Mouse (Mus musculus) liver, embryonic 13.5 days (tissue): ENCODE data around the gene Tssc4. TPM values are rescaled to one million over a fixed set of nuclear protein-coding genes. Genes with fewer than 3 reads are reported as not detected.

Experiments used
- ATAC-seq: fragments of 200-750 bp; cut with Nextera tagmentation; 2 replicates; pipeline ENCODE4 v1.8.0; 2017; ENCODE audit warnings: low read depth, mild to moderate bottlenecking, moderate number of reproducible peaks, moderate library complexity
- DNase-seq: peaks from one replicate; pipeline ENCODE4 v3.0.0; 2022
- H3K27ac ChIP-seq: fragments of 300-500 bp; sonication (generic); 2 replicates; pipeline ENCODE4 v1.5.1; 2015; ENCODE audit warnings: moderate library complexity, mild to moderate bottlenecking, inconsistent platforms
- H3K27me3 ChIP-seq: fragments of 300-500 bp; sonication (generic); 2 replicates; pipeline ENCODE4 v1.6.1; 2015; ENCODE audit warnings: mild to moderate bottlenecking, inconsistent platforms
- H3K36me3 ChIP-seq: fragments of 300-500 bp; sonication (generic); 2 replicates; pipeline ENCODE4 v1.6.1; 2015; ENCODE audit warnings: mild to moderate bottlenecking, inconsistent platforms
- H3K4me1 ChIP-seq: fragments of 300-500 bp; sonication (generic); replicated peaks from 2 replicates; pipeline ENCODE4 v1.6.1; 2015; ENCODE audit warnings: inconsistent platforms
- H3K4me2 ChIP-seq: fragments of 300-500 bp; sonication (generic); 2 replicates; pipeline ENCODE4 v1.6.1; 2015; ENCODE audit warnings: inconsistent platforms, mild to moderate bottlenecking, moderate library complexity
- H3K4me3 ChIP-seq: fragments of 300-500 bp; sonication (generic); replicated peaks from 2 replicates; pipeline ENCODE4 v1.5.1; 2015; ENCODE audit warnings: mild to moderate bottlenecking, inconsistent platforms
- H3K9ac ChIP-seq: fragments of 300-500 bp; sonication (generic); 2 replicates; pipeline ENCODE4 v1.6.1; 2015; ENCODE audit warnings: mild to moderate bottlenecking, inconsistent platforms
- H3K9me3 ChIP-seq: fragments of 300-500 bp; sonication (generic); replicated peaks from 2 replicates; pipeline ENCODE4 v1.6.1; 2016; ENCODE audit warnings: inconsistent platforms
- WGBS: fragments of 180-500 bp; shearing (Covaris S2); methylation state at CpG from one replicate; pipeline ENCODE4 v1.1.7; 2015; ENCODE audit not compliant: insufficient replicate concordance; 5-methylcytosine and 5-hydroxymethylcytosine counted together
- polyA plus RNA-seq: library from polyadenylated mRNA; unstranded; fragments of >200 nt; fragmentation: Nextera tagmentation; extraction: Ambion mirVana; gene quantifications from 2 replicates; pipeline ENCODE4 v1.2.1, GENCODE M21; 2015

The Tssc4 gene
- polyA plus RNA-seq, 1 experiment from 2014 or later = 45.3 TPM

- Histone ChIP-seq H3K27me3 (no peaks in the 10 kb centered on the region), H3K9me3 (no peaks in the 10 kb centered on the region), H3K9ac (peak overlapping the region; percentile 37), H3K36me3 (peaks cover 11% of the 10 kb centered on the region), H3K4me2 (peak overlapping the region; percentile 95), H3K4me3 (no peak overlapping the region), H3K4me1 (peaks cover 97% of the 10 kb centered on the region), H3K27ac (peak overlapping the region; percentile 74)
- WGBS = 33% methylated on average over 5 of the region's 5 CpGs
- ATAC-seq (no peak), DNase-seq (no peak)
Measured at GRCm38 (mm10) chr7:143057023-143057422, 12.0 kb upstream of the Tssc4 start.

- Histone ChIP-seq H3K4me2 (peak overlapping the region; percentile 51), H3K27ac (peak overlapping the region; percentile 74), H3K4me1 (peaks cover 94% of the 10 kb centered on the region), H3K4me3 (0 out of 2 replicates have a peak overlapping the region, but pooled peaks have one; percentile 3), H3K9ac (peak overlapping the region; percentile 37; the same call in 1 of the 2 replicates), H3K36me3 (peaks cover 18% of the 10 kb centered on the region), H3K9me3 (no peaks in the 10 kb centered on the region), H3K27me3 (no peaks in the 10 kb centered on the region)
- WGBS = 3% methylated on average over 9 of the region's 9 CpGs
- DNase-seq = peak; percentile 46
- peak; percentile 56 for ATAC-seq
Measured at GRCm38 (mm10) chr7:143057667-143058220, 11.3 kb upstream of the Tssc4 start.

GRCm38 (mm10) chr7:143058221-143058697 lies 10.8 kb upstream of the Tssc4 start:
- Histone ChIP-seq H3K36me3 (peaks cover 23% of the 10 kb centered on the region), H3K9ac (peak overlapping the region; percentile 37), H3K27ac (peak overlapping the region; percentile 74), H3K9me3 (no peaks in the 10 kb centered on the region), H3K4me1 (peaks cover 89% of the 10 kb centered on the region), H3K4me2 (peak overlapping the region; percentile 51), H3K4me3 (0 out of 2 replicates have a peak overlapping the region, but pooled peaks have one; percentile 3), H3K27me3 (no peaks in the 10 kb centered on the region)
- no peak for DNase-seq
- peak; percentile 25 for ATAC-seq
- 14% methylated on average over 5 of the region's 5 CpGs for WGBS

DNA sequence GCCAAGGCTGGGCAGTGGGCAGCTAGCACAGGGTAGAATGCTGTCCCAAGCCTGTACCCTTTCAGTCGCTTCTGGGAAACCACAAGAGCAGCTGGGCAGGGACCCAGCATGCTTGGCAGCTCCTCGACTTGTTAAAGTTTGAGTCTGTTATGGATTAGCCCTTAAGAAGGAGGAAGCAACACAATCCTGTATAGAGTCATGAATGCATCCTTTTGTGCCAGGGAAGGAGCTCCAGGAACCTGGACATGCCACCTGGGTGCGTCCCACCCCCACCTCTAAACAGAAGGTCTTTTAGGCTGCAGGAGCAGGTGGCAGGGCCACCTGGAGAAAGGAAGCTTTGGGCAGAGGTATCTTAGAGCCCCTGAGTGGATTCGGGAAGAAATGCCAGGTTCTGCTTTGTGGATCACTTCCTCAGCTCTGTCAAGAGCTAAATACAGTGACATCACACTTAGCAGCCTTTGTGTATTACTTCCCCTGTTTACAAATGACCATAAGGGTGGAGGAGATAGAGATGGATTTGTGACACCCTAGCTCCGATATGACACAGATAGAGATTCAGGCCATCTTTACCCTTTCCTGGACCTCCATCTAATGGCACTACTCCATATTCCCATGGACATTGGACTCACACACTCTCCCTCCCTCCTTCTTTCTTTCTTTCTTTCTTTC lies 9.7 kb upstream of the Tssc4 start:
- H3K27me3 ChIP-seq = no peaks in the 10 kb centered on the region
- H3K9ac ChIP-seq = 0 out of 2 replicates have a peak overlapping the region, but pooled peaks have one; percentile 5
- H3K4me3 ChIP-seq = no peak overlapping the region
- peak overlapping the region; percentile 45 for H3K27ac ChIP-seq
- H3K9me3 ChIP-seq = no peaks in the 10 kb centered on the region
- no peak for DNase-seq
- H3K36me3 ChIP-seq = peaks cover 34% of the 10 kb centered on the region
- 0 out of 2 replicates have a peak overlapping the region, but pooled peaks have one; percentile 51 for H3K4me2 ChIP-seq
- WGBS = 34% methylated on average over 5 of the region's 5 CpGs
- peaks cover 78% of the 10 kb centered on the region for H3K4me1 ChIP-seq
- ATAC-seq = no peak

- Histone ChIP-seq H3K27me3 (no peaks in the 10 kb centered on the region), H3K4me1 (peaks cover 45% of the 10 kb centered on the region), H3K27ac (no peak overlapping the region), H3K36me3 (peaks cover 67% of the 10 kb centered on the region), H3K4me3 (no peak overlapping the region), H3K4me2 (no peak overlapping the region), H3K9me3 (no peaks in the 10 kb centered on the region), H3K9ac (no peak overlapping the region)
- WGBS = 55% methylated on average over 2 of the region's 2 CpGs
- ATAC-seq (no peak), DNase-seq (no peak)
Measured at GRCm38 (mm10) chr7:143062704-143063103, 6.3 kb upstream of the Tssc4 start.

GRCm38 (mm10) chr7:143064226-143064625 lies 4.8 kb upstream of the Tssc4 start:
- DNase-seq (no peak), ATAC-seq (no peak)
- Histone ChIP-seq H3K9me3 (no peaks in the 10 kb centered on the region), H3K36me3 (peaks cover 74% of the 10 kb centered on the region), H3K4me1 (peaks cover 40% of the 10 kb centered on the region), H3K27me3 (no peaks in the 10 kb centered on the region), H3K9ac (no peak overlapping the region), H3K27ac (no peak overlapping the region), H3K4me2 (no peak overlapping the region), H3K4me3 (no peak overlapping the region)
- WGBS = 75% methylated on average over 6 of the region's 6 CpGs

DNA sequence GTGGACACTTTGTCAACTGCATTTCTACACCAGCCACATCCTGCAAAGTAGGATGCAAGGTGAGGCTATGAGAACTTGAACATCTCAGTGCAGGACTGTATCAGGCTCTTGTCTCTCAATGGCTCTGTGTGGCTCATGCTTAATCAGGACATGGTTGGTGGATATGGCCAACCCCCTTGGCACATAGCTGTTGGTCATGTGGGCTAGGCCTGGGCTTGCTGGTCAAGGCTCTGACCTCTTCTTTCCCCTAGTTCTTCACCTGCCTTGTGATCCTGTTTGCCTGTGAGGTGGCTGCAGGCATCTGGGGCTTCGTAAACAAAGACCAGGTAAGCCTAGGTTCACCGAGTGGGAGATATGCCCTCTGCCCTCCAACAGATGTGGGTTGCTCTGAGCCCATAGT lies 3.4 kb upstream of the Tssc4 start:
- DNase-seq = no peak
- no peaks in the 10 kb centered on the region for H3K9me3 ChIP-seq
- H3K36me3 ChIP-seq = peaks cover 73% of the 10 kb centered on the region
- no peak for ATAC-seq
- H3K9ac ChIP-seq = no peak overlapping the region
- H3K4me2 ChIP-seq = no peak overlapping the region
- no peaks in the 10 kb centered on the region for H3K27me3 ChIP-seq
- H3K4me3 ChIP-seq = no peak overlapping the region
- WGBS = 75% methylated on average over 2 of the region's 2 CpGs
- H3K4me1 ChIP-seq = peaks cover 38% of the 10 kb centered on the region
- no peak overlapping the region for H3K27ac ChIP-seq

- H3K4me1 ChIP-seq = peaks cover 29% of the 10 kb centered on the region
- H3K36me3 ChIP-seq = peaks cover 66% of the 10 kb centered on the region
- H3K27ac ChIP-seq = no peak overlapping the region
- DNase-seq (no peak), ATAC-seq (no peak)
- no peaks in the 10 kb centered on the region for H3K27me3 ChIP-seq
- no peaks in the 10 kb centered on the region for H3K9me3 ChIP-seq
- H3K9ac ChIP-seq = no peak overlapping the region
- H3K4me2 ChIP-seq = no peak overlapping the region
- no peak overlapping the region for H3K4me3 ChIP-seq
- WGBS = 67% methylated on average over 2 of the region's 2 CpGs
Measured at GRCm38 (mm10) chr7:143067469-143067868, 1.6 kb upstream of the Tssc4 start.

- no peak for DNase-seq
- Histone ChIP-seq H3K9me3 (no peaks in the 10 kb centered on the region), H3K4me2 (peak overlapping the region; percentile 99; the same call in 1 of the 2 replicates), H3K4me1 (peaks cover 33% of the 10 kb centered on the region), H3K4me3 (no peak overlapping the region; the same call in 1 of the 2 replicates), H3K27ac (peak overlapping the region; percentile 77; the same call in 1 of the 2 replicates), H3K36me3 (peaks cover 61% of the 10 kb centered on the region), H3K9ac (no peak overlapping the region), H3K27me3 (no peaks in the 10 kb centered on the region)
- no peak for ATAC-seq
- WGBS = 73% methylated on average over 3 of the region's 3 CpGs
Measured at GRCm38 (mm10) chr7:143067897-143068296, 1.2 kb upstream of the Tssc4 start.

- Histone ChIP-seq H3K9ac (peak overlapping the region; percentile 54), H3K4me2 (peak overlapping the region; percentile 99), H3K27ac (peak overlapping the region; percentile 77), H3K4me1 (peaks cover 35% of the 10 kb centered on the region), H3K27me3 (no peaks in the 10 kb centered on the region), H3K4me3 (peak overlapping the region; percentile 88), H3K36me3 (peaks cover 56% of the 10 kb centered on the region), H3K9me3 (no peaks in the 10 kb centered on the region)
- 53% methylated on average over 13 of the region's 13 CpGs for WGBS
- no peak for ATAC-seq
- DNase-seq = no peak
Measured at GRCm38 (mm10) chr7:143068316-143068881, 650 bp upstream of the Tssc4 start.

GRCm38 (mm10) chr7:143069751-143070400 lies 827 bp downstream of the Tssc4 start:
- WGBS = 8% methylated on average over 30 of the region's 30 CpGs
- H3K36me3 ChIP-seq = peaks cover 41% of the 10 kb centered on the region

More at GRCm38 (mm10) chr7:143069751-143070400, 827 bp downstream of the Tssc4 start:
- H3K4me1 ChIP-seq = peaks cover 35% of the 10 kb centered on the region
- H3K9ac ChIP-seq = peak overlapping the region; percentile 89
- H3K27me3 ChIP-seq = no peaks in the 10 kb centered on the region
- no peak; the same call in 1 of the 2 replicates for ATAC-seq
- peak overlapping the region; percentile 88 for H3K4me3 ChIP-seq
- peak overlapping the region; percentile 77 for H3K27ac ChIP-seq
- no peaks in the 10 kb centered on the region for H3K9me3 ChIP-seq
- peak overlapping the region; percentile 99 for H3K4me2 ChIP-seq
- no peak for DNase-seq
